Mouse (Mus musculus) embryonic facial prominence, embryonic 13.5 days (tissue): ENCODE measurements around the gene Rundc3a. TPM values are rescaled to one million over a fixed set of nuclear protein-coding genes. Genes with fewer than 3 reads are reported as not detected.

Experiments used
- ATAC-seq: fragments of 200-750 bp; cut with Nextera tagmentation; 2 replicates; pipeline ENCODE4 v1.8.0; 2017; ENCODE audit warnings: low read depth; ENCODE audit not compliant: insufficient number of reproducible peaks, insufficient read depth, low FRiP score, low TSS enrichment
- H3K27ac ChIP-seq: fragments of 300-500 bp; sonication (generic); 2 replicates; pipeline ENCODE4 v1.5.1; 2015; ENCODE audit warnings: moderate library complexity, mild to moderate bottlenecking, inconsistent platforms
- H3K27me3 ChIP-seq: fragments of 300-500 bp; sonication (generic); 2 replicates; pipeline ENCODE4 v1.6.1; 2015; ENCODE audit warnings: mild to moderate bottlenecking, inconsistent platforms
- H3K36me3 ChIP-seq: fragments of 300-500 bp; sonication (generic); 2 replicates; pipeline ENCODE4 v1.6.1; 2015; ENCODE audit warnings: mild to moderate bottlenecking, inconsistent platforms
- H3K4me1 ChIP-seq: fragments of 300-500 bp; sonication (generic); 2 replicates; pipeline ENCODE4 v1.6.1; 2015; ENCODE audit warnings: inconsistent platforms
- H3K4me2 ChIP-seq: fragments of 300-500 bp; sonication (generic); 2 replicates; pipeline ENCODE4 v1.6.1; 2015; ENCODE audit warnings: moderate library complexity, mild to moderate bottlenecking, inconsistent platforms
- H3K4me3 ChIP-seq: fragments of 300-500 bp; sonication (generic); 2 replicates; pipeline ENCODE4 v1.5.1; 2015; ENCODE audit warnings: mild to moderate bottlenecking, inconsistent platforms
- H3K9ac ChIP-seq: fragments of 300-500 bp; sonication (generic); 2 replicates; pipeline ENCODE4 v1.6.1; 2015; ENCODE audit warnings: mild to moderate bottlenecking, inconsistent platforms
- H3K9me3 ChIP-seq: fragments of 300-500 bp; sonication (generic); 2 replicates; pipeline ENCODE4 v1.6.1; 2016; ENCODE audit warnings: inconsistent platforms
- WGBS: fragments of 180-500 bp; shearing (Covaris S2); methylation state at CpG from one replicate; pipeline ENCODE4 v1.1.7; 2015; ENCODE audit warnings: mixed read lengths; 5-methylcytosine and 5-hydroxymethylcytosine counted together
- polyA plus RNA-seq: library from polyadenylated mRNA; unstranded; fragments of >200 nt; fragmentation: Nextera tagmentation; extraction: Ambion mirVana; gene quantifications from 2 replicates; pipeline ENCODE4 v1.2.1, GENCODE M21; 2015

Rundc3a gene
- polyA plus RNA-seq, 1 experiment from 2014 or later: 3.6 TPM

DNA sequence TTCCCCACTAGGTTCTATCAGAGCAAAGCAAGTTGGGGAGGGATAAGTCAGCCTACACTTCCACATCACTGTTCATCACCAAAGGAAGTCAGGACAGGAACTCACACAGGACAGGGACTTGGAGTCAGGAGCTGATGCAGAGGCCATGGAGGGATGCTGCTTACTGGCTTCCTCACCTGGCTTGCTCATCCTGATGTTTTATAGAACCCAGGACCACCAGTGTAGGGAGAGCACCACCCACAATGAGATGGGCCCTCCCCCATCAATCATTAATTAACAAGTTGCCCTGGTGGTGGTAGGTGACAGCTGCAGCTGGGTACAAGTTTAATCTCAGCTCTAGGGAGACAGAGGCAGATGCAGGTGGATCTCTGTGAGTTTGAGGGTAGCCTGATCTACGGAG is 24.0 kb downstream of the Rundc3a start:
- WGBS: 79% methylated on average over 1 of the region's 1 CpGs
- ATAC-seq: no peak

GRCm38 (mm10) chr11:102418887-102419286 is 25.7 kb downstream of the Rundc3a start:
- no peaks in the 10 kb centered on the region for H3K27me3 ChIP-seq
- H3K4me1 ChIP-seq: no peaks in the 10 kb centered on the region
- H3K9ac ChIP-seq: no peak overlapping the region
- H3K27ac ChIP-seq: no peak overlapping the region
- no peaks in the 10 kb centered on the region for H3K36me3 ChIP-seq
- H3K4me2 ChIP-seq: no peak overlapping the region
- H3K4me3 ChIP-seq: no peak overlapping the region
- no peak for ATAC-seq
- H3K9me3 ChIP-seq: no peaks in the 10 kb centered on the region

More for the DNA sequence above, 24.0 kb downstream of the Rundc3a start:
- H3K4me3 ChIP-seq: no peak overlapping the region
- no peaks in the 10 kb centered on the region for H3K27me3 ChIP-seq
- no peaks in the 10 kb centered on the region for H3K36me3 ChIP-seq
- H3K4me1 ChIP-seq: no peaks in the 10 kb centered on the region
- H3K9me3 ChIP-seq: no peaks in the 10 kb centered on the region
- no peak overlapping the region for H3K9ac ChIP-seq
- no peak overlapping the region for H3K27ac ChIP-seq
- H3K4me2 ChIP-seq: no peak overlapping the region

DNA sequence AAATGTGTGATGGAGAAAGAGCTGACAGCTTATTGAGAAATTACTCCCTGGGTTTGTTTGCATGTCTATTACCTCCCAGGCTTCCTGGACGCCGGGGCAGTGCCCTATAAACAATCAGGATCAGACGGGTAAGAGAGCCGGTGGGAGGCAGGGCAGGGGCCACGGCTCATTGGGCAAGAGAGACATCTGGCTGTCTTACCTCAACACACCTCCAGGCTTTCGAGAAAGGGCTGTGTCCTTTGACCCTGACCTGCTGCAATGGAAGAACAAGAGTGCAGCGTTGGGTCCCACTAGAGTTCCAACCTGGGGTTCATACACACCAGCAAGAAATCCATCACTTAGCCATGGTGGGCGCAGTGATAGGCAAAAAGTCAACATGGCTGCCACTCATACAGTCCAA is 28.4 kb downstream of the Rundc3a start:
- Histone ChIP-seq H3K9me3 (no peaks in the 10 kb centered on the region), H3K27ac (no peak overlapping the region), H3K4me3 (no peak overlapping the region), H3K4me2 (no peak overlapping the region), H3K9ac (no peak overlapping the region), H3K4me1 (no peaks in the 10 kb centered on the region), H3K36me3 (no peaks in the 10 kb centered on the region), H3K27me3 (no peaks in the 10 kb centered on the region)
- no peak for ATAC-seq
- WGBS: 65% methylated on average over 8 of the region's 8 CpGs

GRCm38 (mm10) chr11:102424666-102425065 is 31.5 kb downstream of the Rundc3a start:
- Histone ChIP-seq H3K9me3 (no peaks in the 10 kb centered on the region), H3K4me1 (peaks cover 5% of the 10 kb centered on the region), H3K4me3 (no peak overlapping the region), H3K36me3 (no peaks in the 10 kb centered on the region), H3K27ac (no peak overlapping the region), H3K9ac (no peak overlapping the region), H3K4me2 (no peak overlapping the region), H3K27me3 (no peaks in the 10 kb centered on the region)
- no peak for ATAC-seq
- WGBS: 69% methylated on average over 6 of the region's 6 CpGs

- peaks cover 8% of the 10 kb centered on the region for H3K4me1 ChIP-seq
- H3K9me3 ChIP-seq: no peaks in the 10 kb centered on the region
- no peak overlapping the region for H3K4me3 ChIP-seq
- no peak overlapping the region for H3K4me2 ChIP-seq
- no peaks in the 10 kb centered on the region for H3K36me3 ChIP-seq
- WGBS: 77% methylated on average over 8 of the region's 8 CpGs
- no peak for ATAC-seq
- no peak overlapping the region for H3K9ac ChIP-seq
- no peak overlapping the region for H3K27ac ChIP-seq
- no peaks in the 10 kb centered on the region for H3K27me3 ChIP-seq
Measured at GRCm38 (mm10) chr11:102425555-102426316, 32.5 kb downstream of the Rundc3a start.

DNA sequence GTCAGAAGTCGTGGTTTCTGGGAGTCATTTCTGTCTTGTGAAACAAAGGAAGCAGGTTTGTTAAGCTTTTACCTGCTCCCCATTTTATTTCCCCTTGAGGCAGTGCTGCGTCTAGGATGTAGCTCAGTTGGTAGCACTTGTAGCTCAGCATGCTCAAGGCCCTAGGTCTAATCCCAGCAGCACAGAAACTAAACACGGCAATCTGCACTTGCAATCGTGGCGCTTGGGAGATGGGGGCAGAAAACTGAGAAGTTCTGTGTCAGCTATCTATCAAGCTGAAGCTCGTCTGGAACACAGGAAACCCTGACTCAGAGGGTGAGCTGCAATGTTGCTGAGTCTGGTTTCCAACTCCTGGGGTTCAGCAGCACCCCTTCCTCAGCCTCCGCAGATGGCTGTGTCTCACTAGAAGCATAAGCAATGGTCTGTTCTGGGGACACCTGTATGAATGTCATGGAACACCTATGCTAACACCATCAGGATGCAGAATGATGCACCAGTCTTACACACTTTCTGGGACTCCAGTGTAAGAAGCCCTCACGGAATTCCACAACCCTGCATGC is 35.9 kb downstream of the Rundc3a start:
- no peaks in the 10 kb centered on the region for H3K9me3 ChIP-seq
- H3K4me1 ChIP-seq: peaks cover 31% of the 10 kb centered on the region
- ATAC-seq: no peak
- peaks cover 9% of the 10 kb centered on the region; the same call in 1 of the 2 replicates for H3K36me3 ChIP-seq
- H3K27me3 ChIP-seq: no peaks in the 10 kb centered on the region
- H3K9ac ChIP-seq: 0 out of 2 replicates have a peak overlapping the region, but pooled peaks have one; percentile 73
- H3K4me2 ChIP-seq: peak overlapping the region; percentile 96
- no peak overlapping the region for H3K27ac ChIP-seq
- WGBS: 61% methylated on average over 8 of the region's 8 CpGs
- H3K4me3 ChIP-seq: peak overlapping the region; percentile 75; the same call in 1 of the 2 replicates

DNA sequence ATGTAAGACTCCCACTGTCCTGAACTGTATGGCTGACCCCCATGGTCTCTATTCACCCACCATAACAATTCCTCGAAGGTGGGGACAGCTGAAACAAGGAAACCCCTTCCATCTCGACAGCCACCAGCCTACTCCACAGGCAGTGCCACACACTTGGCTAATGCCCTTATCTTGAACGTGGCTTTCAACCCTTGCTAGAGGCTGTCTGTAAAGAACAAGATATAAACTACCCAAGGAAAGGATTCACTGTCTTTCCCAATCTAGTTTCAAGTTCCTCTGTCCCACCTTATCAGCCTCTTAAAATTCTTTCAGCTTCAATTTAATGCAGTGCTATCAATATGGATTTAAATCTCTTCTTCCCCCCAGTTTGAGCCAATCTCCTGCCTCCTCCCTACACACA is 36.3 kb downstream of the Rundc3a start:
- ATAC-seq: no peak
- Histone ChIP-seq H3K4me3 (peak overlapping the region; percentile 75), H3K4me1 (peaks cover 34% of the 10 kb centered on the region), H3K27ac (no peak overlapping the region), H3K27me3 (no peaks in the 10 kb centered on the region), H3K4me2 (peak overlapping the region; percentile 96), H3K36me3 (peaks cover 13% of the 10 kb centered on the region), H3K9me3 (no peaks in the 10 kb centered on the region), H3K9ac (peak overlapping the region; percentile 73)
- 49% methylated on average over 3 of the region's 3 CpGs for WGBS

DNA sequence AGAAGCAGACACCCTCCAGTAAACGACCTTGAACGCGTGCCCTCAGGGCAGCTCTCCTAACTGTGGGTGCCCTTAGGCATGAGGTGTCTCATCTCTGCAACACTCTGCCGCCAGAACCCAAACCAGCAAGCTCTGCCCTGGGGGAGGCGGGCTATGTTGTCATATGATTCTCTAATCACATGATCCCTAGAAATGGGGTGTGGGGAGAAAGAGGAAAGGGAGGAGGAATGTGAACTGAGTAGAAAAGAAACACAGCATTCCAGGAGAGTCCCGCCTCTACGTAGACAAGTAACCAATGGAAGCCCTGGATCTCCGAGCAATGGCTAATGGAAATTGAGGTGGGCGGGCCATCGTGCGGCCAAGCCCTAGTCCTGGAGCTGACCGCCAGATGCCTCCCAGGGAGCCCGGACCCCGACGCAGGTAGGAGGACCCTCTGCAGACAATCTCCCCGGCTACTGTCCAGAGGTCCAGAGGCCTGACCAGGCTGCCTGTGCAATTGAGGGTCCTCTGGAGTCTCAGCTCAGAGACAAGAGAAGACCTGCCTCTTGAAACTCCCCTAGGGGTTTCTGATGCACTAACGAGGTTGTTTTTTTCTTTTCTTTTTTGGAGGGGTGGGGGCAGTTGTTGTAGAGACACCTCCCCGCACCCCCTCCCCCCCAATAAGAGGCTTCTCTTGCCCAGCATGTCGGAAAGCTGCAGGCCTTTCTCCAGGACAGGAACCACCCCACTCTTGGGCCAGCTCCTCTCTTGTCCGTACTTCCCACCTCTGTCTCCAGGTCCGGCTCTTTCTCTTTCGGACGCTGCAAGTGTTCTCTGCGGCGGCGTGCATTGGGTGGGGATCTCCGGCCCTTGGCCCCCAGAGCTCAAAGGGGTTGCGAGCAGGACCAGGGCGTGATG is 37.2 kb downstream of the Rundc3a start, which contains the start of gene Grn:
Grn (plus strand) TSS at position 195 of the 897 bp plus-strand sequence.
- no peaks in the 10 kb centered on the region for H3K9me3 ChIP-seq
- WGBS: 1% methylated on average over 29 of the region's 29 CpGs
- peak; percentile 86 for ATAC-seq

DNA sequence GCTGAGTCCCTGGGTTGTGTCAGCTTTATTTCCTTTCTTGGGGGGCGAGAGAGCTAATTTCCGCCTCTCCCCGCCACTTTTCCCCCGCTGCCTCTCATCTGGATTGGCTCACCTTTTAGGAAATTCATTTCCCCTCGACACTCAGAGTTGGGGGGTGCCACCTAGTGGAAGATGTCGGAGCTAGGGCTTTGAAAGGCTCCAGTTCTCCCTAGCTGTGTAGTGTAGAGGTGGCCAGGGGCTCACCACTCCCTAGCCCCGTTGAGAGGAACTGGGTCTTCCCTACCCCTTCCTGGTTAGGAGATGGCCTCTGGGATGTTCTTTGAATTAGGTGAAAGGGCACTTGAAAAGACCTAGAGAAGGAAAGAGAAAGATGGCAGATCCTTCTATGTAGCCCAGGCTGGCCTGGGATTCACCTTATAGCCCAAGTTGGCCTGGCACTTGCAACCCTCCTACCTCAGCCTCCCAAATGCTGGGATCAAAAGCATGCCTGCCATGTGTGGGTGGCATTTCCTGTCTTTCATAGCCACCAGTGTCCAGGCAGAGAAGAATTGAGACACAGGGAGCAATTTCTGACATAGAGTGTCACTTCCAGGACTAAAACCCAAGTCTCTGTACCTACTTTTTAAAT is 37.9 kb downstream of the Rundc3a start:
- WGBS: 0% methylated on average over 7 of the region's 7 CpGs
- H3K9me3 ChIP-seq: no peaks in the 10 kb centered on the region
- H3K4me1 ChIP-seq: peaks cover 34% of the 10 kb centered on the region
- peak overlapping the region; percentile 77 for H3K9ac ChIP-seq
- H3K36me3 ChIP-seq: peaks cover 28% of the 10 kb centered on the region
- peak overlapping the region; percentile 75 for H3K4me3 ChIP-seq
- no peak for ATAC-seq
- H3K4me2 ChIP-seq: peak overlapping the region; percentile 96
- peak overlapping the region; percentile 89 for H3K27ac ChIP-seq
- H3K27me3 ChIP-seq: no peaks in the 10 kb centered on the region

More for the DNA sequence above, 37.2 kb downstream of the Rundc3a start, which contains the start of gene Grn:
- peaks cover 34% of the 10 kb centered on the region for H3K4me1 ChIP-seq
- H3K27me3 ChIP-seq: no peaks in the 10 kb centered on the region
- peak within 1 kb of the TSS; percentile 77 for H3K9ac ChIP-seq
- peak within 1 kb of the TSS; percentile 75 for H3K4me3 ChIP-seq
- H3K27ac ChIP-seq: peak within 1 kb of the TSS; percentile 89
- peaks cover 21% of the 10 kb centered on the region for H3K36me3 ChIP-seq
- H3K4me2 ChIP-seq: peak within 1 kb of the TSS; percentile 96

GRCm38 (mm10) chr11:102431728-102432114 is 38.5 kb downstream of the Rundc3a start:
- Histone ChIP-seq H3K27me3 (no peaks in the 10 kb centered on the region), H3K4me2 (peak overlapping the region; percentile 15; the same call in 1 of the 2 replicates), H3K9me3 (no peaks in the 10 kb centered on the region), H3K27ac (no peak overlapping the region), H3K9ac (peak overlapping the region; percentile 49; the same call in 1 of the 2 replicates), H3K4me3 (no peak overlapping the region), H3K4me1 (peaks cover 39% of the 10 kb centered on the region), H3K36me3 (peaks cover 34% of the 10 kb centered on the region)
- 78% methylated on average over 3 of the region's 3 CpGs for WGBS
- no peak for ATAC-seq
